Mouse (Mus musculus) liver, embryonic 14.5 days (tissue): ENCODE data around the gene Hist1h4b. TPM values are rescaled to one million over a fixed set of nuclear protein-coding genes. Genes with fewer than 3 reads are reported as not detected.

Source experiments
- ATAC-seq: fragments of 200-750 bp; cut with Nextera tagmentation; 2 replicates; pipeline ENCODE4 v1.8.0; 2017; ENCODE audit warnings: moderate number of reproducible peaks, mild to moderate bottlenecking, moderate library complexity; ENCODE audit not compliant: insufficient read depth
- DNase-seq, 3 experiments: peaks; one replicate each; pipeline ENCODE4 v3.0.0-alpha.2; 2012 to 2013; ENCODE audit warnings: low read depth in 3 of 3, low spot score in 3 of 3
- H3K27ac ChIP-seq: fragments of 300-500 bp; sonication (generic); 2 replicates; pipeline ENCODE4 v1.5.1; 2014; ENCODE audit warnings: moderate library complexity, mild to moderate bottlenecking, control low read depth, inconsistent platforms
- H3K27me3 ChIP-seq: fragments of 300-500 bp; sonication (generic); 2 replicates; pipeline ENCODE4 v1.6.1; 2014; ENCODE audit warnings: mild to moderate bottlenecking, low read length, moderate library complexity; ENCODE audit not compliant: control insufficient read depth, insufficient read depth
- H3K36me3 ChIP-seq: fragments of 300-500 bp; sonication (generic); replicated peaks from 2 replicates; pipeline ENCODE4 v1.6.1; 2014; ENCODE audit warnings: low read depth; ENCODE audit not compliant: control insufficient read depth, insufficient read depth
- H3K4me1 ChIP-seq, 2 experiments: fragments of 200-500 bp in 1 of 2; fragments of 300-500 bp in 1 of 2; sonication (generic) in 1 of 2; replicated peaks; 2 replicates each; pipeline ENCODE4 v1.6.1; 2012 to 2014; ENCODE audit warnings: antibody characterized with exemption in 1 of 2, inconsistent platforms in 1 of 2, low read length in 1 of 2; ENCODE audit not compliant: control insufficient read depth in 2 of 2, insufficient read depth in 2 of 2
- H3K4me2 ChIP-seq: fragments of 300-500 bp; sonication (generic); 2 replicates; pipeline ENCODE4 v1.6.1; 2014; ENCODE audit warnings: low read depth, mild to moderate bottlenecking, control low read depth, moderate library complexity
- H3K4me3 ChIP-seq, 2 experiments: fragments of 200-500 bp in 1 of 2; fragments of 300-500 bp in 1 of 2; sonication (generic) in 1 of 2; 2 replicates each; pipeline ENCODE4 v1.5.1; 2012 to 2014; ENCODE audit warnings: low read depth in 2 of 2, low read length in 2 of 2, mild to moderate bottlenecking in 2 of 2, control low read depth in 1 of 2, inconsistent platforms in 1 of 2, moderate library complexity in 1 of 2; ENCODE audit not compliant: insufficient read depth in 1 of 2
- H3K9ac ChIP-seq: fragments of 300-500 bp; sonication (generic); replicated peaks from 2 replicates; pipeline ENCODE4 v1.6.1; 2014; ENCODE audit warnings: mild to moderate bottlenecking, control low read depth, moderate library complexity
- H3K9me3 ChIP-seq: fragments of 300-500 bp; sonication (generic); 2 replicates; pipeline ENCODE4 v1.6.1; 2016; ENCODE audit warnings: low read length, mixed read lengths; ENCODE audit not compliant: control insufficient read depth
- CTCF ChIP-seq: IDR thresholded peaks from 2 replicates; pipeline ENCODE4 v1.5.1; 2016; ENCODE audit warnings: antibody characterized with exemption, low read depth, control low read depth
- EP300 ChIP-seq: IDR thresholded peaks from 2 replicates; pipeline ENCODE4 v1.6.1; 2016; ENCODE audit warnings: antibody characterized with exemption, low read depth
- WGBS: fragments of 180-500 bp; shearing (Covaris S2); extraction: QIAGEN DNeasy Blood & Tissue Kit; methylation state at CpG from one replicate; pipeline ENCODE4 v1.1.7; 2014; ENCODE audit not compliant: insufficient replicate concordance; 5-methylcytosine and 5-hydroxymethylcytosine counted together
- polyA plus RNA-seq, 2 experiments: library from polyadenylated mRNA; depleted of rRNA in 1 of 2; stranded (reverse) in 1 of 2; unstranded in 1 of 2; fragments of >200 nt; fragmentation: Nextera tagmentation in 1 of 2; extraction: Ambion mirVana in 1 of 2; gene quantifications; 2 replicates each; pipeline versions ENCODE4 v1.2.1 to v1.2.3; 2012 to 2014

Hist1h4b gene
- polyA plus RNA-seq, 2 experiments, result 5.1 to 21.6 TPM

- Histone ChIP-seq H3K27me3 (no peaks in the 10 kb centered on the region), H3K27ac (peak overlapping the region; percentile 99), H3K9me3 (no peaks in the 10 kb centered on the region), H3K9ac (peak overlapping the region; percentile 96), H3K36me3 (no peaks in the 10 kb centered on the region), H3K4me3 (peak overlapping the region; percentile 61 to 64), H3K4me1 (peaks cover 29 to 31% of the 10 kb centered on the region in 2 experiments), H3K4me2 (peak overlapping the region; percentile 78)
- TF ChIP-seq EP300 (no peak), CTCF (no peak)
- WGBS, result 3% methylated on average over 6 of the region's 6 CpGs
- DNase-seq, result no peak
- ATAC-seq, result no peak
These were observed 4.1 kb upstream of the Hist1h4b start for GRCm38 (mm10) chr13:23752742-23753172.

GRCm38 (mm10) chr13:23753314-23754078 is 3.3 kb upstream of the Hist1h4b start:
- Histone ChIP-seq H3K4me3 (peak overlapping the region; percentile 61 to 64; a peak in 3 of 4 replicates), H3K9ac (peak overlapping the region; percentile 96), H3K36me3 (no peaks in the 10 kb centered on the region), H3K4me2 (peak overlapping the region; percentile 78), H3K4me1 (peaks cover 22 to 26% of the 10 kb centered on the region in 2 experiments), H3K27me3 (no peaks in the 10 kb centered on the region), H3K9me3 (no peaks in the 10 kb centered on the region), H3K27ac (peak overlapping the region; percentile 99)
- DNase-seq (no peak), ATAC-seq (no peak)
- 46% methylated on average over 4 of the region's 4 CpGs for WGBS
- TF ChIP-seq EP300 (no peak), CTCF (no peak)

GRCm38 (mm10) chr13:23755000-23755399 is 1.8 kb upstream of the Hist1h4b start:
- Histone ChIP-seq H3K4me1 (peaks cover 25 to 27% of the 10 kb centered on the region in 2 experiments), H3K4me2 (no peak overlapping the region), H3K4me3 (no peak overlapping the region), H3K27me3 (no peaks in the 10 kb centered on the region), H3K9me3 (no peaks in the 10 kb centered on the region), H3K27ac (peak overlapping the region; percentile 76), H3K36me3 (no peaks in the 10 kb centered on the region), H3K9ac (peak overlapping the region; percentile 27; the same call in 1 of the 2 replicates)
- TF ChIP-seq CTCF (no peak), EP300 (no peak)
- DNase-seq, result no peak
- no peak for ATAC-seq

- under 1% methylated on average over 14 of the region's 23 CpGs for WGBS
- Histone ChIP-seq H3K4me1 (peaks cover 25 to 28% of the 10 kb centered on the region in 2 experiments), H3K9me3 (no peaks in the 10 kb centered on the region), H3K4me3 (peak overlapping the region; percentile 55 to 56), H3K27me3 (no peaks in the 10 kb centered on the region), H3K36me3 (no peaks in the 10 kb centered on the region), H3K27ac (peak overlapping the region; percentile 99), H3K9ac (peak overlapping the region; percentile 88), H3K4me2 (peak overlapping the region; percentile 88)
- TF ChIP-seq EP300 (peak; percentile 40; the same call in 1 of the 2 replicates), CTCF (no peak)
- DNase-seq, result peak in 2 of 3 experiments; percentile 60 to 73
- peak; percentile 14 for ATAC-seq
These were observed 479 bp downstream of the Hist1h4b start for GRCm38 (mm10) chr13:23757211-23757773.

- Histone ChIP-seq H3K9me3 (no peaks in the 10 kb centered on the region), H3K4me3 (peak overlapping the region in 1 of 2 experiments; percentile 55; a peak in 2 of 4 replicates), H3K27ac (peak overlapping the region; percentile 99), H3K4me2 (peak overlapping the region; percentile 88), H3K9ac (peak overlapping the region; percentile 68), H3K36me3 (no peaks in the 10 kb centered on the region), H3K4me1 (peaks cover 30 to 33% of the 10 kb centered on the region in 2 experiments), H3K27me3 (no peaks in the 10 kb centered on the region)
- TF ChIP-seq CTCF (no peak), EP300 (no peak)
- WGBS, result 32% methylated on average over 3 of the region's 3 CpGs
- ATAC-seq (no peak), DNase-seq (no peak)
These were observed 1.1 kb downstream of the Hist1h4b start for GRCm38 (mm10) chr13:23757921-23758320.
